Mouse (Mus musculus): ENCODE results near the gene Olfr524.

- TF ChIP-seq POLR2A (IDR thresholded peaks at IDR 0.05; ENCODE audit: control insufficient read depth in 1 of 2, insufficient read depth in 1 of 2, low read depth in 1 of 2, low read length in 2 of 2, poor library complexity in 1 of 2) (no peak), CTCF (IDR thresholded peaks at IDR 0.05 in 2 of 3, conservative IDR thresholded peaks at IDR 0.05 in 1 of 3; ENCODE audit: control insufficient read depth in 1 of 3, insufficient read depth in 1 of 3, low read depth in 2 of 3, low read length in 3 of 3, poor library complexity in 1 of 3, severe bottlenecking in 1 of 3) (no peak), SMC3 (IDR thresholded peaks at IDR 0.05; ENCODE audit: low read depth, low read length) (no peak), ELF1 (IDR thresholded peaks at IDR 0.05; ENCODE audit: low read depth, low read length) (no peak), MEF2A (IDR thresholded peaks at IDR 0.05; ENCODE audit: extremely low read depth, insufficient replicate concordance, low read depth, low read length, poor library complexity, severe bottlenecking) (no peak), ZNF384 (IDR thresholded peaks at IDR 0.05; ENCODE audit: low read depth, low read length) (no peak), EP300 (IDR thresholded peaks at IDR 0.05; ENCODE audit: low read depth in 1 of 2, low read length in 2 of 2) (no peak), USF2 (IDR thresholded peaks at IDR 0.05; ENCODE audit: borderline replicate concordance in 1 of 2, insufficient read depth in 1 of 2, low read depth in 1 of 2, low read length in 2 of 2) (no peak), ZMIZ1 (IDR thresholded peaks at IDR 0.05; ENCODE audit: low read depth, low read length) (no peak), NRF1 (IDR thresholded peaks at IDR 0.05; ENCODE audit: insufficient read depth, low read depth, low read length, poor library complexity, severe bottlenecking) (no peak), POLR2AphosphoS2 (IDR thresholded peaks at IDR 0.05; ENCODE audit: low read length) (no peak)
Measured at GRCm38 (mm10) chr7:140179176-140179575, 26.6 kb downstream of the Olfr524 start.
